8 mouse cellular contexts compared by ENCODE assay signal in the genomic region with DNA sequence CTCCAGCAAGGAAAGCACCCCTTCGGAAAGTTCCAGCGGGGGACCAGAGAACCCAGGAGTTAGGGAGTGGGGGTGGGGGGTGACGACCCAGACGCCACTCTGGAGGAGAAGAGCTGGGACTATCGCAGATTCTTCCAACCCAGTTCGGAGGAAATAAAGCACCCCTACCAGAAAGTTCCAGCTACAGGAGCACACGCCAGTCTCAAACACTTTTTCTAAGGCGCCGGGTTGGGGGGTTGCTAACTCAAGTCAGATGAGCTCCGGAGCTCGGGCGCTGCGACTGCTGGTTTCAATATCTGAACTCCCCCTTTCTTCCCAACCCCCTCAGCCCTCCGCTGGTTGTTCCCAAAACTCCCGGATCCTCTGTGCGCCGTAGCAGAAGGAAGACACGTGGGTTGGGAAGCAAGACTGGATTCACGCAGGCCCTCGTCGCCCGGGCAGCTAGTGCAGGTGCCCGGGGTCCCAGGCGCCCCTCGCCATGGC. TPM values are rescaled to one million over a fixed set of nuclear protein-coding genes. Genes with fewer than 3 reads are reported as not detected.
DNase-seq lines count a peak whose midpoint lies in the region; ATAC-seq and TF ChIP-seq lines count a peak whose summit lies in the region.

No protein-coding gene starts in this region.

- in situ Hi-C loops in ES-E14 (cut with MboI; ENCODE audit: low sequenced_read_pairs in 2 of 2, unreplicated experiment in 2 of 2): loop anchor here in 1 of 2 experiments (25.0 kb wide), 1 partner anchor 417 kb away; a partner anchor contains a TSS

- H3K4me3 ChIP-seq in kidney, embryonic 14.5 days (ENCODE audit: low read length): peak overlapping the region; percentile 59
- H3K4me3 ChIP-seq in ES-E14 (ENCODE audit: insufficient read depth in 1 of 2, low read depth in 1 of 2, low read length in 2 of 2, poor library complexity in 1 of 2, severe bottlenecking in 1 of 2): peak overlapping the region; percentile 84 to 86
- peak overlapping the region; percentile 63 for H3K4me3 ChIP-seq in embryonic facial prominence, embryonic 14.5 days (ENCODE audit: low read depth, low read length)
- H3K4me3 ChIP-seq in hindbrain, embryonic 11.5 days (ENCODE audit: low read depth, low read length): peak overlapping the region; percentile 59
- peak overlapping the region; percentile 46 for H3K4me3 ChIP-seq in liver, postnatal 0 days (ENCODE audit: low read depth, low read length)
- peak overlapping the region; percentile 73 for H3K4me3 ChIP-seq in testis, adult 2 months (ENCODE audit: control insufficient read depth, low read depth, low read length)

- no peak for DNase-seq in kidney, adult 11 months
- DNase-seq in ES-E14 (ENCODE audit: low read depth, low spot score): no peak
- DNase-seq in embryonic facial prominence, embryonic 14.5 days (ENCODE audit: low spot score): peak; percentile 94
- DNase-seq in hindbrain, embryonic 11.5 days (ENCODE audit: low spot score): peak; percentile 76
- DNase-seq in liver, postnatal 0 days: no peak

- peaks cover 9% of the 10 kb centered on the region for H3K4me1 ChIP-seq in kidney, embryonic 14.5 days (ENCODE audit: control insufficient read depth, insufficient read depth, low read length)
- peaks cover 15 to 22% of the 10 kb centered on the region in 2 experiments for H3K4me1 ChIP-seq in ES-E14 (ENCODE audit: control insufficient read depth in 2 of 2, insufficient read depth in 2 of 2, low read length in 2 of 2, poor library complexity in 1 of 2)
- H3K4me1 ChIP-seq in embryonic facial prominence, embryonic 14.5 days (ENCODE audit: control insufficient read depth, insufficient read depth, low read length): peaks cover 38% of the 10 kb centered on the region
- H3K4me1 ChIP-seq in hindbrain, embryonic 11.5 days (replicated peaks; ENCODE audit: control insufficient read depth, insufficient read depth, low read length): peaks cover 5% of the 10 kb centered on the region; the same call in 1 of the 2 replicates
- peaks cover 8% of the 10 kb centered on the region for H3K4me1 ChIP-seq in liver, postnatal 0 days (ENCODE audit: insufficient read depth)
- peaks cover 9% of the 10 kb centered on the region for H3K4me1 ChIP-seq in testis, adult 2 months (ENCODE audit: control insufficient read depth, insufficient read depth, low read length)

- ATAC-seq in kidney, embryonic 14.5 days (ENCODE audit: low FRiP score, low TSS enrichment): peak; percentile 20
- ATAC-seq in embryonic facial prominence, embryonic 14.5 days (ENCODE audit: low read depth): peak; percentile 42
- ATAC-seq in hindbrain, embryonic 11.5 days (ENCODE audit: low FRiP score): peak; percentile 28; the same call in 1 of the 2 replicates
- ATAC-seq in liver, postnatal 0 days: peak; percentile 17; the same call in 1 of the 2 replicates
- ATAC-seq in inflammation-experienced regulatory T-cells, adult 6 months: no peak

- no peak for TF ChIP-seq POLR2A in testis, adult 2 months (IDR thresholded peaks at IDR 0.05; ENCODE audit: control insufficient read depth, low read depth, low read length)

- peaks cover 15% of the 10 kb centered on the region for H3K27me3 ChIP-seq in kidney, embryonic 14.5 days (ENCODE audit: control insufficient read depth, insufficient read depth, low read length)
- H3K27me3 ChIP-seq in embryonic facial prominence, embryonic 14.5 days (replicated peaks; ENCODE audit: control insufficient read depth, insufficient read depth, low read length): no peaks in the 10 kb centered on the region
- no peaks in the 10 kb centered on the region; the same call in 1 of the 2 replicates for H3K27me3 ChIP-seq in hindbrain, embryonic 11.5 days (ENCODE audit: control insufficient read depth, insufficient read depth, low read length)
- peaks cover 65% of the 10 kb centered on the region for H3K27me3 ChIP-seq in liver, postnatal 0 days (ENCODE audit: insufficient read depth, low read length)
- no peaks in the 10 kb centered on the region for H3K27me3 ChIP-seq in testis, adult 2 months (ENCODE audit: control insufficient read depth, insufficient read depth, low read length)

- 0% methylated on average over 25 of the region's 25 CpGs for WGBS in kidney, embryonic 14.5 days
- WGBS in embryonic facial prominence, embryonic 14.5 days: 0% methylated on average over 23 of the region's 25 CpGs
- WGBS in hindbrain, embryonic 11.5 days: under 1% methylated on average over 25 of the region's 25 CpGs
- 0% methylated on average over 25 of the region's 25 CpGs for WGBS in liver, postnatal 0 days (ENCODE audit: insufficient replicate concordance)

- H3K27ac ChIP-seq in kidney, embryonic 14.5 days (ENCODE audit: low read depth, low read length): peak overlapping the region; percentile 84
- H3K27ac ChIP-seq in ES-E14 (ENCODE audit: insufficient read depth, low read depth, low read length, poor library complexity, severe bottlenecking): peak overlapping the region; percentile 81
- peak overlapping the region; percentile 97 for H3K27ac ChIP-seq in embryonic facial prominence, embryonic 14.5 days (replicated peaks; ENCODE audit: low read depth, low read length)
- H3K27ac ChIP-seq in hindbrain, embryonic 11.5 days (ENCODE audit: low read depth, low read length): peak overlapping the region; percentile 89
- no peak overlapping the region for H3K27ac ChIP-seq in liver, postnatal 0 days (ENCODE audit: low read depth)
- peak overlapping the region; percentile 55 for H3K27ac ChIP-seq in testis, adult 2 months (ENCODE audit: control insufficient read depth, insufficient read depth, low read depth, low read length)

- no peaks in the 10 kb centered on the region for H3K36me3 ChIP-seq in kidney, embryonic 14.5 days (ENCODE audit: control insufficient read depth, insufficient read depth, low read length)
- no peaks in the 10 kb centered on the region for H3K36me3 ChIP-seq in ES-E14 (ENCODE audit: control insufficient read depth, insufficient read depth, low read length, poor library complexity, severe bottlenecking)
- H3K36me3 ChIP-seq in embryonic facial prominence, embryonic 14.5 days (ENCODE audit: control insufficient read depth, insufficient read depth, low read length): no peaks in the 10 kb centered on the region
- no peaks in the 10 kb centered on the region for H3K36me3 ChIP-seq in hindbrain, embryonic 11.5 days (ENCODE audit: control insufficient read depth, insufficient read depth, low read length)
- H3K36me3 ChIP-seq in liver, postnatal 0 days (replicated peaks; ENCODE audit: insufficient read depth, low read length): no peaks in the 10 kb centered on the region
- no peaks in the 10 kb centered on the region for H3K36me3 ChIP-seq in testis, adult 2 months (ENCODE audit: control insufficient read depth, insufficient read depth, low read length)

- no peak for TF ChIP-seq CTCF in liver, postnatal 0 days (IDR thresholded peaks at IDR 0.05; ENCODE audit: low read depth)
- no peak for TF ChIP-seq CTCF in testis, adult 2 months (IDR thresholded peaks at IDR 0.05; ENCODE audit: control insufficient read depth, insufficient read depth, insufficient replicate concordance, low read depth, low read length)

- H3K9me3 ChIP-seq in kidney, embryonic 14.5 days (ENCODE audit: control insufficient read depth, low read length): no peaks in the 10 kb centered on the region
- no peaks in the 10 kb centered on the region for H3K9me3 ChIP-seq in ES-E14 (ENCODE audit: control insufficient read depth, insufficient read depth, low read depth, low read length)
- no peaks in the 10 kb centered on the region for H3K9me3 ChIP-seq in embryonic facial prominence, embryonic 14.5 days (ENCODE audit: control insufficient read depth, low read length)
- H3K9me3 ChIP-seq in hindbrain, embryonic 11.5 days (ENCODE audit: control insufficient read depth, low read length): no peaks in the 10 kb centered on the region
- no peaks in the 10 kb centered on the region for H3K9me3 ChIP-seq in liver, postnatal 0 days (ENCODE audit: low read length)

- H3K4me2 ChIP-seq in kidney, embryonic 14.5 days (replicated peaks; ENCODE audit: low read depth, low read length): peak overlapping the region; percentile 57
- H3K4me2 ChIP-seq in embryonic facial prominence, embryonic 14.5 days (ENCODE audit: low read depth, low read length): peak overlapping the region; percentile 90
- peak overlapping the region; percentile 84 for H3K4me2 ChIP-seq in hindbrain, embryonic 11.5 days (replicated peaks; ENCODE audit: low read depth, low read length)
- H3K4me2 ChIP-seq in liver, postnatal 0 days (ENCODE audit: low read depth, low read length): peak overlapping the region; percentile 74

- TF ChIP-seq EP300 in liver, postnatal 0 days (IDR thresholded peaks at IDR 0.05; ENCODE audit: low read depth): no peak

- peak overlapping the region; percentile 70 for H3K9ac ChIP-seq in kidney, embryonic 14.5 days (ENCODE audit: low read depth, low read length)
- peak overlapping the region; percentile 88 for H3K9ac ChIP-seq in ES-E14 (ENCODE audit: insufficient read depth, low read depth, low read length, poor library complexity, severe bottlenecking)
- H3K9ac ChIP-seq in embryonic facial prominence, embryonic 14.5 days (ENCODE audit: low read depth, low read length): peak overlapping the region; percentile 80
- peak overlapping the region; percentile 78 for H3K9ac ChIP-seq in hindbrain, embryonic 11.5 days (ENCODE audit: low read depth, low read length)
- H3K9ac ChIP-seq in liver, postnatal 0 days (replicated peaks): peak overlapping the region; percentile 34; the same call in 1 of the 2 replicates

TF ChIP-seq in ES-E14, 5 proteins besides CTCF, POLR2A, EP300 and RAD21:
- TF ChIP-seq ZC3H11A (IDR thresholded peaks at IDR 0.05; ENCODE audit: borderline replicate concordance, low read depth, low read length): no peak
- TF ChIP-seq MAFK (IDR thresholded peaks at IDR 0.05; ENCODE audit: insufficient read depth, low read depth, low read length): no peak
- TF ChIP-seq CHD2 (IDR thresholded peaks at IDR 0.05; ENCODE audit: low read depth, low read length): no peak
- no peak for TF ChIP-seq HCFC1 (IDR thresholded peaks at IDR 0.05; ENCODE audit: borderline replicate concordance, insufficient read depth, low read length)
- TF ChIP-seq ZNF384 (IDR thresholded peaks at IDR 0.05; ENCODE audit: low read depth, low read length): no peak

RNA-seq across cellular contexts. Expression of a gene that starts 0.5 kb away (rescaled TPM):
- polyA plus RNA-seq in kidney, embryonic 14.5 days (2014; fragmentation: Nextera tagmentation; extraction: Ambion mirVana): 8.2 and 10.3 TPM in 2 replicates
- total RNA-seq in ES-E14 (2012; rRNA removed): 9.8 and 12.2 TPM in 2 replicates
- polyA plus RNA-seq in embryonic facial prominence, embryonic 14.5 days (2014; fragmentation: Nextera tagmentation; extraction: Ambion mirVana): 14.7 and 15.1 TPM in 2 replicates
- 7.1 and 8.7 TPM in 2 replicates for polyA plus RNA-seq in hindbrain, embryonic 11.5 days (2014; fragmentation: Nextera tagmentation; extraction: Ambion mirVana)
- polyA plus RNA-seq in liver, postnatal 0 days (2015; fragmentation: Nextera tagmentation; extraction: Ambion mirVana): 0.27 and 0.28 TPM in 2 replicates
- 1.3 and 1.4 TPM in 2 replicates for polyA plus RNA-seq in testis, adult 2 months (2012; rRNA removed)
- polyA plus RNA-seq in inflammation-experienced regulatory T-cells, adult 6 months (2017; shearing (Covaris generic)): not detected

Comparison
In these comparisons a context has a peak if more than half of its experiments do, and no peak if none do; other contexts are left out.
1. H3K9ac ChIP-seq: peak in every context shown above with its lines; median percentile 88 in ES-E14; 80 in embryonic facial prominence, embryonic 14.5 days; 78 in hindbrain, embryonic 11.5 days; 70 in kidney, embryonic 14.5 days; 34 in liver, postnatal 0 days.
2. DNase-seq: peak in embryonic facial prominence, embryonic 14.5 days (single experiment) and hindbrain, embryonic 11.5 days (single experiment); none in kidney, adult 11 months (single experiment), ES-E14 (single experiment) and liver, postnatal 0 days (single experiment).
3. Peak in every context shown above with its lines, with median percentiles within 50 percentile points of each other: H3K4me2 ChIP-seq and H3K4me3 ChIP-seq.